Mouse (Mus musculus) gastrocnemius, adult 8-10 months (tissue): ENCODE data around the gene 4933407L21Rik. TPM values are rescaled to one million over a fixed set of nuclear protein-coding genes. Genes with fewer than 3 reads are reported as not detected.
A peak's percentile ranks its signal among the peaks of the same experiment; 100 is the strongest.

Source experiments
- DNase-seq, 2 experiments: peaks; one replicate each; pipeline ENCODE4 v3.0.0; 2022; ENCODE audit warnings: low spot score in 2 of 2
- total RNA-seq, 4 experiments: library from RNA; stranded (reverse); gene quantifications; 2 replicates each; pipeline ENCODE4 v1.2.4; 2022

Gene 4933407L21Rik
- total RNA-seq = under 1 TPM in 2 of 4 experiments, not detected in 2; 0.22 to 0.67 TPM

GRCm38 (mm10) chr1:85928057-85928687, at the start of gene 4933407L21Rik:
Gene 4933407L21Rik, plus strand, starts transcription at chr1:85928483.
- DNase-seq = no peak

- DNase-seq = no peak
Measured at GRCm38 (mm10) chr1:85882003-85882402, 46.3 kb upstream of the 4933407L21Rik start.

DNA sequence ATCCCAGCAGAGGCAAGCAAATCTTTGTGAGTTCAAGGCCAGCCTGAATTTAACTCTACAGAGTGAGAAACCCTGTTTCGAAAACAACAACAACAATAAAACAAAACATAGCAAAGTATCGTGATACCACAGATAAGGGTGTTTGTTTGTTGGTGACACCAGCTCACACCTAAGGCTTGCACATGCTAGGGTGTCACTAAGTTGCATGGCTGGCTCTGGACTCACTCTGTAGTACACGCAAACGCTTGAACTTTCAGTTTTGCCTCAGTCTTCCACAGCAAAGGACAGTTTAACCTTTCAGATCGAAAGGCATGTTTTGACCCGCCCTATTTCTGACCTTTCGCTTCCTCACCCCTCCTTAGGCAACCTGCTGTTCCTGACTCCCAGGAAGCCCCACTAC, 41.1 kb upstream of the 4933407L21Rik start:
- no peak for DNase-seq

- DNase-seq = peak; percentile 57 to 68
Measured at GRCm38 (mm10) chr1:85894231-85894747, 34.0 kb upstream of the 4933407L21Rik start, which contains the start of gene Itm2c. Gene Itm2c, plus strand, starts transcription at chr1:85894281.

- DNase-seq = no peak
Measured at GRCm38 (mm10) chr1:85894748-85895360, 33.4 kb upstream of the 4933407L21Rik start.

DNA sequence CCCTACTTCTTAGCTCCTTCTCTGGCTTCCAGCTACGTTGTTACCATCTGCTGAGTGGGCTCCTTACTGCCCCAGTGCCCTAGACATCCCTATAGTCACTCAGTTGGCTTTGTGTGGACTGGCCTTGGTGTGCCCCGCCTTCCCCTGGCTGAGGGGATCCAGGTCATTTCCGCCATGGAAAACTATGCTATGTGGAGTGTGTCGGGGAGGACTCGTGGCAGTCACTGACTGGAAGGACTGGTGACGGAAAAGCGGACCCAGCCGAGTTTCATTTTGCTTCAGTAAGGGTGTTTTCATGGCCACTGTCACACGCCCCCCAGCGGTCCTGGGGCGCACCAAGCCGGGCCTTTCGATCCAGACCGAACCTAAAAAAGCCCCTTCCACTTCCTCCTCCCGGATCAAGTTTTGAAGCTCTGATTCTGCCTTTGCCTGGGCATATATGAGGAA, 32.9 kb upstream of the 4933407L21Rik start:
- DNase-seq = peak; percentile 23 to 27

GRCm38 (mm10) chr1:85896110-85896509, 32.2 kb upstream of the 4933407L21Rik start:
- no peak for DNase-seq

DNA sequence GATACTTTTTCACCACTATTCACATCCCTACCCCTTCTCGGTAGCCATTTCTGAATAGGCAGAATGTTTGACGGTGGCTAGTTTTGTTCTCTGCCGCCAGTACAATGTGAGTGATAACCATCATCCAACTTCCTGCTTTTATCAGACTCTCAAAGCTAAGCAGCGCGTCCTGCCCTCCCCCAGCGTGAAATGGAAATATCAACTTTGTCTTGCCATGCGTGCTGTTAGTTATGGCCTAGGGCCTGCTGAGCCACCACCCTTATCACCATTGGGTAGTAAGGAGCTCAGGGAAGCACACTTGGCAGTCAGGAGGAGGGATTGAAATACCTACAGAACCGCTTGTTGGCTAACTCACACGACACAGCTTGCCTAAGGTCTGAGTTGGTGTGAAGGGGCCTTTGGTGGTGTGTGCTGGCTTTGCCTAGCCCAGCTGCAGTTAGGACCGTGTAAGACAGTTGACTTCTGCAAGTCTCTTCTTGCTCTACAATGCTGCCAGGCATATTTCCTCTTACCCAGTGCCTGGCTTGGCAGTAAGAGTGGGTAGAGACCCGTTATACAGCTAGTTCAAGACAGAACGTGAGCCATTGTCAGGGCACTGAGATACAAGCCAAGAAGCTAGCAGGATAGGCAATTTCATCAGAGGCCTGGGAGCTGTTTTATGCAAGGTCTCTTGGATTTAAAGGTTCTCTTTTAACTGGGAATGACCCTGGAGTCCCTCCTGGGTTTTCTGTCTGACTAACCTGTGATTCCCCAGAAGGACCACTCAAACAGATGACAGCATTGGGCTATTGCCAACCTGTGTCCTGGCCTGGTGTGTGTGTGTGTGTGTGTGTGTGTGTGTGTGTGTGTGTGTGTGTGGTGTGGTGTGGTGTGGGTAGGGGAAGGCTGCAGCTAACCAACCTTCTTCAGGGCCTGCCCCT, 31.2 kb upstream of the 4933407L21Rik start:
- no peak for DNase-seq

DNA sequence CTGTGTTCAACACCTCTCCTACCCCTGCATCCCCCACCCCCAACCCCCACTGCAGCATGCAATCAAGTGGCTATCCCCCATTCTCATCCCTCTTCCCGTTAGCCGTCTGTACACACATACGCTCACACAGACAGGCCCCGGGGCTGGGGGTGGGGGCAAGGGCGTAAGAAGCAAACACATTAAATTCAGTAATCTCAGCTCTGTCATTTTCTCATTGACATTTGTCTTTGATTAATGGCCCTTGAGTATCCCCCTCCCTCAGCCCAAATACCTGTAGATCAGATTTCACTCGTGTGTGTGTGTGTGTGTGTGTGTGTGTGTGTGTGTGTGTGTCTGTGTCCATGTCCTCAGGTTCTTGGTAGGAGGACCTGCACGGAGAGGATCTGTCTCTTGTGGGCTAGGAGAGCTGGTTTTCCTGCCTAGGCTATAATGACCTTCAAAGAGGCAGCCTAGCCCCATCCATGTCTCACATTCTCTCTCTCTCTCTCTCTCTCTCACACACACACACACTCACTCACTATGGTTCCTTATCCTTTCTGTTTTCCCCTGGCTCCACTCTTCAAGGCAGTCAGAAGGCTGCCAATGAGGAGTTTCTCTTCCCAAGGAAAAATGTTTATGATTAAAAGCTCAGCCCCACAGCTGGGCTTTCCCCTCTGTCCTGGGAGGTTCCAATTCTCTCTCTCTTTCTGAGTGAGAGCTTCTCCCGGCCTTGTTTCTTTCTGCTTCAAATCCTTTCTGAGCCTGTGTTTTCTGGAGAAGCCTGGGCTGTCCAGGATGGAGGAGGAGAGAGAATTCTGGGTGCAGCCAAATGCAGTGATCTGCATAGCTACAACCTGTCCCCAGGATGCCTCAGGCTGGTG, 30.2 kb upstream of the 4933407L21Rik start:
- no peak for DNase-seq

GRCm38 (mm10) chr1:85898761-85899387, 29.4 kb upstream of the 4933407L21Rik start:
- DNase-seq = no peak

DNA sequence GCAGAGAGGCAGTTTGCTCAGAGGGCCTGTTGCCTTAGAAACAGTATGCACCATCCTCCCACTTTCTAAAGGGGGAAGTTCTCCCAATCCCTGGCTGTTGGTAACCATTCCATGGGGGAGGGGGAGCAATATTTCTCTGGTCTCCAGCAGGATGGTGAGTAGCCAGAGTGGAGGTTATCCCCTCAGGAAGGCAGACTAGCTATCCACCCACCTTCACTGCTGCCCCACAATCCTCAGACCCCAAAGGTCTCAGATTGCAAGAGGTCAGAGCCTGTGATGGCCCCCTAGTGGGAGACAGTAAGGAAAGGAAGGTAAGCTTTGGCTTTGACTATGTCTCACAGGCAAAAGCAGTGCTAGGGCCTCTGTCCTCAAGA, 28.9 kb upstream of the 4933407L21Rik start:
- no peak for DNase-seq

GRCm38 (mm10) chr1:85900521-85901333, 27.6 kb upstream of the 4933407L21Rik start:
- no peak for DNase-seq

DNA sequence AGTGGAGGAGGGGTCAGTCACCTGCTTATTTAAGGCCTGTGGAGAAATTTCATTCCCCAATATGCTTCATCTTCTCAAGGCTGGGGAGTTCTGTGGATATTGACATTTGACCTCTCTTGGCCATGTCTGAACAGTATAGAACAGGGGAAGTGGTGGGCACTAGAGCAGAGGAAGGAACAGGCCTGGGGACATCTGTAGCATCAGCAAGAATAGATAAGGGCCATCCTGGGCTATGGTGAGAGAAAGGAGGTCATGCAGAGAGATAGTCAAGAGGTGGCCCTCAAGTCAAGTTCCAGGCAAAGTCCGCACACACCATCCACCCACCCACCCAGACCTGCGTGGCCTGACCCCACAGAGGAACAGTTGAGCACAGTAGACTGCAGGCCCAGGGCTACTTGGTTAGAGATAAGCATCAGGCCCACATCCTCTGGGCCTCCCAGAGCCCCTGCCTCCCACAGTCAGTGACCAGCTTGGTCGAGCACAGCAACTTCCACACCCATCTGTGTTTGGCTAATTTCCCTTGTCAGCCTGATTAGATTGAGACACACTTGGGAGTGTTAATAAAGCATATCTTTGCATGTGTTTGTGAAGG, 26.7 kb upstream of the 4933407L21Rik start:
- DNase-seq = no peak

DNA sequence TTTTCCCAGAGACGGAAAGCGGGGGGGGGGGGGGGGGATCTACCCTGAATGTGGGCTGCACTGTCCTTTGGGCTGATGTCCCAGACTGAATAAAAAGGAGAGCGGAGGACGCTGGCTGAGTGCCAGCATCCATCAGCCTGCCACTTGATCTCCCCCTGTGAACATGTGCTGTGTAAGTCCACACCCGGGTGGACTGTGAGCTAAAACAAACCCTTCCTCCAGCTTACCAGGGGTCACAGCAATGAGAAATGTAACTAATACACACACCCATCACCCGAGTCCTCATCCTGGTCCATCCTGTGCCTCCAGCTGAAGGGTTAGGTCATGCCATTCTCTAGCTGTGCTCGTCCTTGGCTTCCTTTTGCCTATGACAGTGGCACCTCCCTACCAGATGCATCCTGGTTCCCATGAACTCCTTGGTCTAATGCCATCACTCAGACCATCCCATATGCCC, 26.1 kb upstream of the 4933407L21Rik start:
- DNase-seq = peak in 1 of 2 experiments; percentile 34

DNA sequence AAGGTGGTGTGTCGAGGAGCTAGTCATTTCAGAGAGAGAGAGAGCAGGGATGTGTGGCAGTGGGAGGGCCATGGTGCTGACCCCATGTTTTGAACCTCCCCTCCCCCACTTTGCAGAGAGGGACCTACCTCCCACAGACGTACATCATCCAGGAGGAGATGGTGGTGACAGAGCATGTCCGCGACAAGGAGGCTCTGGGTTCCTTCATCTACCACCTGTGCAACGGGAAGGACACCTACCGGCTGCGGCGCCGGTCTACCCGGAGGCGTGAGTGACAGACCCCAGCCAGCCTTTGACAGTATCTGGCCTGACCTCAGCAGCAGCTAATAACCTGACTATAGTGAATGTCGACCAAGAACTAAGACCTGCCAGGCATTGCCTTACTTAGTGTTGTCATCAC, 21.4 kb upstream of the 4933407L21Rik start:
- DNase-seq = no peak

- DNase-seq = no peak
Measured at GRCm38 (mm10) chr1:85908754-85909590, 19.3 kb upstream of the 4933407L21Rik start.

GRCm38 (mm10) chr1:85913078-85913755, 15.1 kb upstream of the 4933407L21Rik start:
- no peak for DNase-seq
